Mouse (Mus musculus): ENCODE measurements around the gene Sgca. TPM values are rescaled to one million over a fixed set of nuclear protein-coding genes. Genes with fewer than 3 reads are reported as not detected.

Gene Sgca
- polyA plus RNA-seq, 1 experiment from 2014 or later: 0.55 TPM

DNA sequence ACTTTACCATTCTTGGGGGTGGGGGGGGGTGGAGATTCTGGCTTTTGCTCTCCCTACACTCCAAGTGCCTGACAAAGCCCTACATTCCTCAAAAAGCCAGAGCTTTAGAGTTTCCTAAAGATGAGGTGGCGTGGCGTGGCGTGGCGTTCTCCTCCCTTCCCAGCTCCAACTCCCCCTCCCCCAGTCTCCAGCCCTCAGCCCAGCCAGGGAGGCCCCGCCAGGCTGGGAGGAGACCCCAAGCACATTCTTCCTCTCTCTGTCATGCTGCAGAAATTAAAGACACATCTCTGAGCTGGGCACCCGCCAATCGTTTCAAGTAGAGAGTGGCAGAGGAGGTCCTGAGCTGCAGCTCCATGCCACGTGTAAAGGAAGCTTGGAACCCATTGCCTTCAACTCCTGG, 42.5 kb downstream of the Sgca start:
- Histone ChIP-seq H3K27me3 (replicated peaks; ENCODE audit: control insufficient read depth, insufficient read depth, low read length) (peaks cover 15% of the 10 kb centered on the region), H3K4me1 (replicated peaks; ENCODE audit: control insufficient read depth, insufficient read depth, low read length) (peaks cover under 1% of the 10 kb centered on the region; the same call in 1 of the 2 replicates), H3K36me3 (ENCODE audit: control insufficient read depth, insufficient read depth) (no peaks in the 10 kb centered on the region), H3K27ac (ENCODE audit: low read depth, low read length) (peak overlapping the region; percentile 54; the same call in 1 of the 2 replicates), H3K4me3 (ENCODE audit: low read depth, low read length) (no peak overlapping the region), H3K9ac (ENCODE audit: low read depth, low read length) (no peak overlapping the region), H3K4me2 (replicated peaks; ENCODE audit: low read depth) (peak overlapping the region; percentile 30; the same call in 1 of the 2 replicates), H3K9me3 (ENCODE audit: control insufficient read depth) (no peaks in the 10 kb centered on the region)
- WGBS: 30% methylated on average over 8 of the region's 8 CpGs
- ATAC-seq: no peak
- TF ChIP-seq CTCF (IDR thresholded peaks at IDR 0.05; ENCODE audit: low read depth): no peak

DNA sequence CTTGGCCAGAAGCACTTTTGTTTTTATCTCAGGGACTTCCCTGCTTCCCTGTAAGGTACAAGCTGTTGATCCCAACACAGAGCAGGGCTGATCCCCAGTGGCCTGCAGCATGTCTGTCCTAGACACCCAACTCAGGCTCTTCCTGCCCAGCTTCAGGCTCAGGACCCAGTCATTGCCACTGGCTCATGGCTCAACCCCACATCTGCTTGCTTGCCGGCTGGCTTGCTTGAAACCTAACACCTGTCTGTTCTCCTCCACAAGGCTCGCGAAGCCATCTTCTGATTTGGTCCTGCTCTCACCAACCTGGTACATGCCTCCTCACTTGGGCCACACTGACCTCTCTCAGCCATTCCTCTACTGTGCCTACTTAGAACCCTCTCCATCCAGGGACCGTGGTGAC, 46.0 kb downstream of the Sgca start:
- Histone ChIP-seq H3K27ac (ENCODE audit: low read depth, low read length) (no peak overlapping the region), H3K4me2 (replicated peaks; ENCODE audit: low read depth) (no peak overlapping the region)

DNA sequence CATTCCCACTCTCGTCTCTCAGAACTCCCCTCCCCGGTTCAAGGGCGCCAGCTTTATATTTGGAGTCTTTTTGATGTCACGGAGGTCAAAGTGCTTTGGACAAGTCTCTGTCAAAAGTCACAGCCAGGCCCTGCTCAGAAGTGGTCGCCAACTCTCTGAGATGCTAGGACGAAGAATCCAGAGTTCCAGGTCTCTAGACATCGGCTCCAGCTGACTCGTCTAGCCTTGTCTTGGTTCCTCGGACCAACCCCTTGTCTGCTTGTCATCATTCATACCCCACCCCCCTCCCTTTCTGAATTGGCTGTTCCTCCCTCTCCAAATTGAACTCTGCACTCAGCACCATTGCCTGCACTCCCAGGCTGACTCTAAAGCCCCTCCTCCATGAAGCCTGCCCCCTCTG, 46.5 kb downstream of the Sgca start:
- H3K4me3 ChIP-seq (ENCODE audit: low read depth, low read length): no peak overlapping the region
- WGBS: 45% methylated on average over 9 of the region's 9 CpGs
- H3K4me2 ChIP-seq (replicated peaks; ENCODE audit: low read depth): no peak overlapping the region
- peaks cover 3% of the 10 kb centered on the region; the same call in 1 of the 2 replicates for H3K4me1 ChIP-seq (replicated peaks; ENCODE audit: control insufficient read depth, insufficient read depth, low read length)
- no peaks in the 10 kb centered on the region for H3K36me3 ChIP-seq (ENCODE audit: control insufficient read depth, insufficient read depth)
- peak overlapping the region; percentile 64; the same call in 1 of the 2 replicates for H3K27ac ChIP-seq (ENCODE audit: low read depth, low read length)
- H3K27me3 ChIP-seq (replicated peaks; ENCODE audit: control insufficient read depth, insufficient read depth, low read length): peaks cover 3% of the 10 kb centered on the region; the same call in 1 of the 2 replicates
- no peak for ATAC-seq
- no peak overlapping the region for H3K9ac ChIP-seq (ENCODE audit: low read depth, low read length)
- no peaks in the 10 kb centered on the region for H3K9me3 ChIP-seq (ENCODE audit: control insufficient read depth)
- no peak for TF ChIP-seq CTCF (IDR thresholded peaks at IDR 0.05; ENCODE audit: low read depth)

More for the DNA sequence above, 46.0 kb downstream of the Sgca start:
- H3K4me3 ChIP-seq (ENCODE audit: low read depth, low read length): no peak overlapping the region
- H3K27me3 ChIP-seq (replicated peaks; ENCODE audit: control insufficient read depth, insufficient read depth, low read length): peaks cover 3% of the 10 kb centered on the region; the same call in 1 of the 2 replicates
- H3K9me3 ChIP-seq (ENCODE audit: control insufficient read depth): no peaks in the 10 kb centered on the region
- H3K9ac ChIP-seq (ENCODE audit: low read depth, low read length): no peak overlapping the region
- ATAC-seq: no peak
- TF ChIP-seq CTCF (IDR thresholded peaks at IDR 0.05; ENCODE audit: low read depth): no peak
- 59% methylated on average over 4 of the region's 4 CpGs for WGBS
- peaks cover 3% of the 10 kb centered on the region; the same call in 1 of the 2 replicates for H3K4me1 ChIP-seq (replicated peaks; ENCODE audit: control insufficient read depth, insufficient read depth, low read length)
- no peaks in the 10 kb centered on the region for H3K36me3 ChIP-seq (ENCODE audit: control insufficient read depth, insufficient read depth)

GRCm38 (mm10) chr11:94928820-94929219, 47.3 kb downstream of the Sgca start:
- H3K9me3 ChIP-seq (ENCODE audit: control insufficient read depth): no peaks in the 10 kb centered on the region
- no peak overlapping the region for H3K4me3 ChIP-seq (ENCODE audit: low read depth, low read length)
- no peak for TF ChIP-seq CTCF (IDR thresholded peaks at IDR 0.05; ENCODE audit: low read depth)
- H3K27ac ChIP-seq (ENCODE audit: low read depth, low read length): peak overlapping the region; percentile 64; the same call in 1 of the 2 replicates
- peaks cover 3% of the 10 kb centered on the region; the same call in 1 of the 2 replicates for H3K4me1 ChIP-seq (replicated peaks; ENCODE audit: control insufficient read depth, insufficient read depth, low read length)
- H3K9ac ChIP-seq (ENCODE audit: low read depth, low read length): no peak overlapping the region
- ATAC-seq: peak; percentile 90
- peaks cover 3% of the 10 kb centered on the region; the same call in 1 of the 2 replicates for H3K27me3 ChIP-seq (replicated peaks; ENCODE audit: control insufficient read depth, insufficient read depth, low read length)
- peak overlapping the region; percentile 47 for H3K4me2 ChIP-seq (replicated peaks; ENCODE audit: low read depth)
- 3% methylated on average over 12 of the region's 13 CpGs for WGBS
- H3K36me3 ChIP-seq (ENCODE audit: control insufficient read depth, insufficient read depth): no peaks in the 10 kb centered on the region

DNA sequence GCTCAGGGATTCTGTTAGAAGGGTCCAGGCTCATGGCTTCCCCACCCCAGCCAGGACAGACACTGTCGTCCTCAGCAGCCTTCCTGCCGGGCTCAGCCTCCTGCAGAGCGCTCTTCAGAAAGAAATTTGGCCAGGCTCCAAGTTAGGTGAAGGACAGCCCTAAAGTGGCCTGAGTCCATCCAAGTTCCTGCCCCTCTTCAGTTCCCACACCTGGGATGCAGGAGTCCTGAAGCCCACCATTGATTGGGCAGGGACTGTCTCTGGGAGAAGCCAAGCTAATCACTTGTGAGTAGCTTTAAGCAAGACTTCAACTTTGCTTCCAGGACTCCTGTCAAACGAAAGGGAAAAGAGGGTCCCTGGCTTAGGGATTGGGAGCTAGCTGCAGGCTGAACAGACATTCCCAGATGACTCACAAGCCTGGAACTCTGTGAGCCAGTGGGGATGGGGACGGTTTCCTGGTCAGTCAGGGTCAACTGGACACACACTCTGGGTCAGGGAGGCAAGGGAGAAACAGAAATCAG, 48.3 kb downstream of the Sgca start:
- H3K27me3 ChIP-seq (replicated peaks; ENCODE audit: control insufficient read depth, insufficient read depth, low read length): no peaks in the 10 kb centered on the region; the same call in 1 of the 2 replicates
- no peak for ATAC-seq
- no peak overlapping the region for H3K4me2 ChIP-seq (replicated peaks; ENCODE audit: low read depth)
- H3K9ac ChIP-seq (ENCODE audit: low read depth, low read length): no peak overlapping the region
- peak overlapping the region; percentile 64 for H3K27ac ChIP-seq (ENCODE audit: low read depth, low read length)
- no peaks in the 10 kb centered on the region for H3K9me3 ChIP-seq (ENCODE audit: control insufficient read depth)
- 25% methylated on average over 5 of the region's 5 CpGs for WGBS
- H3K4me3 ChIP-seq (ENCODE audit: low read depth, low read length): no peak overlapping the region
- TF ChIP-seq CTCF (IDR thresholded peaks at IDR 0.05; ENCODE audit: low read depth): no peak
- no peaks in the 10 kb centered on the region for H3K36me3 ChIP-seq (ENCODE audit: control insufficient read depth, insufficient read depth)
- H3K4me1 ChIP-seq (replicated peaks; ENCODE audit: control insufficient read depth, insufficient read depth, low read length): peaks cover 3% of the 10 kb centered on the region; the same call in 1 of the 2 replicates

- TF ChIP-seq CTCF (IDR thresholded peaks at IDR 0.05; ENCODE audit: low read depth): no peak
- Histone ChIP-seq H3K36me3 (ENCODE audit: control insufficient read depth, insufficient read depth) (no peaks in the 10 kb centered on the region), H3K9me3 (ENCODE audit: control insufficient read depth) (no peaks in the 10 kb centered on the region), H3K9ac (ENCODE audit: low read depth, low read length) (no peak overlapping the region), H3K4me2 (replicated peaks; ENCODE audit: low read depth) (no peak overlapping the region), H3K27me3 (replicated peaks; ENCODE audit: control insufficient read depth, insufficient read depth, low read length) (no peaks in the 10 kb centered on the region; the same call in 1 of the 2 replicates), H3K27ac (ENCODE audit: low read depth, low read length) (no peak overlapping the region; the same call in 1 of the 2 replicates), H3K4me3 (ENCODE audit: low read depth, low read length) (no peak overlapping the region), H3K4me1 (replicated peaks; ENCODE audit: control insufficient read depth, insufficient read depth, low read length) (peaks cover 3% of the 10 kb centered on the region; the same call in 1 of the 2 replicates)
- ATAC-seq: no peak
- WGBS: 59% methylated on average over 11 of the region's 11 CpGs
These were observed 49.7 kb downstream of the Sgca start for GRCm38 (mm10) chr11:94926431-94926830.

All from intestine, postnatal 0 days (tissue).